Mouse (Mus musculus) ES-E14 (cell line): ENCODE results near the gene Cdk1.

Source experiments
- CHD2 ChIP-seq: IDR thresholded peaks from 2 replicates; pipeline ENCODE4 v1.6.1; 2014; ENCODE audit warnings: mild to moderate bottlenecking, low read depth, low read length, inconsistent platforms
- HCFC1 ChIP-seq: IDR thresholded peaks from 2 replicates; pipeline ENCODE4 v1.6.1; 2012; ENCODE audit warnings: low read length, inconsistent platforms, borderline replicate concordance; ENCODE audit not compliant: insufficient read depth
- ZC3H11A ChIP-seq: IDR thresholded peaks from 2 replicates; pipeline ENCODE4 v1.6.1; 2012; ENCODE audit warnings: low read depth, mild to moderate bottlenecking, inconsistent platforms, low read length, borderline replicate concordance
- ZNF384 ChIP-seq: IDR thresholded peaks from 2 replicates; pipeline ENCODE4 v1.6.1; 2012; ENCODE audit warnings: low read depth, low read length, inconsistent platforms

GRCm38 (mm10) chr10:69307067-69307466 is 45.7 kb downstream of the Cdk1 start:
- no peak for TF ChIP-seq ZNF384
- no peak for TF ChIP-seq CHD2
- TF ChIP-seq ZC3H11A: no peak
- TF ChIP-seq HCFC1: no peak
